Mouse (Mus musculus) layer of hippocampus, adult 8-10 months (tissue): ENCODE results near the gene Adsl. TPM values are rescaled to one million over a fixed set of nuclear protein-coding genes. Genes with fewer than 3 reads are reported as not detected.
A peak's percentile ranks its signal among the peaks of the same experiment; 100 is the strongest.

Source experiments
- DNase-seq, 2 experiments: peaks; one replicate each; pipeline ENCODE4 v3.0.0; 2022; ENCODE audit warnings: low spot score in 2 of 2
- microRNA-seq, 2 experiments: library from miRNA; unstranded; fragments of <30 nt; microRNA quantifications; one replicate each; pipeline ENCODE4 v1.2.0; 2022
- total RNA-seq, 4 experiments: library from RNA; stranded (reverse); gene quantifications; 2 replicates each; pipeline ENCODE4 v1.2.4; 2022

Gene Adsl
- total RNA-seq, 4 experiments from 2014 or later: 24.8 to 31.2 (median 28.4) TPM

DNA sequence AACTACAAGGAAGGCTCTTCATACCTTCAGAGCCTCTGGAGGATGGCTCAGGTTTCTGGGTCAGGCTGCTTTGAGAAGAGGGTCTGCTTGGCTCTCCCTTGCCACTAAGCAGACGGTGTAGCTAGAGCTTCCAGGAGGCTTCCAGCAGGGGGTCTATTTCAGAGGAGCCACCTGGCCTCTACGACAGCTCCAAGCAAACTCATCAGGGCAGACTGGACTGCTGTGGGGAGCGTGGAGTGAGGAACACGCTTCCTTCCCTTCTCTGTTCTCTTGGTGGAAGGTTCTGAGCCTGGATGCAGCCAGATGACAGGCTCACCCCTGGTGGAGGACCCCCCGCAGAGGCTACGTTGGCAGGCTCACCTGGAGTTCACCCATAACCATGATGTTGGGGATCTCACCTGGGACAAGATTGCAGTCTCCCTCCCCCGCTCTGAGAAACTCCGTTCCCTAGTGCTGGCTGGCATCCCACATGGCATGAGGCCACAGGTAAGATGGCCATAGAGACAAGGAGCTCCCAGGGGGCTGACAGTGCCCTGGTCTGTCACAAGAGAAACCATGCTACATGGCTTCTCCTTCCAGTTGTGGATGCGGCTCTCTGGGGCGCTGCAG, 57.9 kb downstream of the Adsl start:
- DNase-seq: peak in 1 of 2 experiments; percentile 29

GRCm38 (mm10) chr15:81007339-81007738, 59.0 kb downstream of the Adsl start:
- no peak for DNase-seq

- no peak for DNase-seq
These were observed 59.6 kb downstream of the Adsl start for GRCm38 (mm10) chr15:81007905-81008304.

DNA sequence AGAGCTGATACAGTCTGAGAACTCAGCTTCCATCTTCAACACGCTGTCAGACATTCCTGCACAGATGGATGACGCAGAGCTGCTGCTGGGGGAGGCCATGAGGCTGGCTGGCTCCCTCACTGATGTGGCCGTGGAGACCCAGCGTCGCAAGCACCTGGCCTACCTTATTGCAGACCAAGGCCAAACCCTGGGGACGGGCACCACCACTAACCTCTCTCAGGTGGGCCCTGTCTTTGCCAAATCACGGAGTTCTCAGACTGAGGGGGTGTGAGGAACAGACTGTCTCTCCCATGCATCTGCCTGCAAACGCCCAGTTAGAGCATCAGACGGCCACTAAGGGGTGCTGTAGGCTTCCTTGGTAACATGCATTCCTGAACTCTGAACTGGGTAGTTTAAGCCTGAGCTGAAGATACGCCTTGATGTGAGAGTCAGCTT, 60.4 kb downstream of the Adsl start:
- no peak for DNase-seq

DNA sequence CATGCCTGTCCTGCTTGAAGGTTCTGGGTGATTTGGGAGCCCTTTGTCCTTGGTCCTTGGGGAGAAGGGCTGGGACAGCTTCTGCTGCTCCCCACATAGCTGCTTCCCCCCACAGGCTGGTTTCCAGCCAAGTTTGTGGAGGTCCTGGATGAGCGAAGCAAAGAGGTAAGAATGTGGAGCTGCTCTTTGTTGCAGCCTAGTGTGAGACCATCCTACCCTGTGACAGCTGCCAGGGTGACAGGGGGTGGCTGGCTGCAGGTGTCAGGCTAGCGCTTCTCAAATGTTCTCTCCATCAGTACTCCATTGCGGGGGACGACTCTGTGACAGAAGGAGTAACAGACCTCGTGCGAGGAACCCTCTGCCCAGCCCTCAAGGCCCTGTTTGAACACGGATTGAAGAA, 61.8 kb downstream of the Adsl start:
- no peak for DNase-seq

DNA sequence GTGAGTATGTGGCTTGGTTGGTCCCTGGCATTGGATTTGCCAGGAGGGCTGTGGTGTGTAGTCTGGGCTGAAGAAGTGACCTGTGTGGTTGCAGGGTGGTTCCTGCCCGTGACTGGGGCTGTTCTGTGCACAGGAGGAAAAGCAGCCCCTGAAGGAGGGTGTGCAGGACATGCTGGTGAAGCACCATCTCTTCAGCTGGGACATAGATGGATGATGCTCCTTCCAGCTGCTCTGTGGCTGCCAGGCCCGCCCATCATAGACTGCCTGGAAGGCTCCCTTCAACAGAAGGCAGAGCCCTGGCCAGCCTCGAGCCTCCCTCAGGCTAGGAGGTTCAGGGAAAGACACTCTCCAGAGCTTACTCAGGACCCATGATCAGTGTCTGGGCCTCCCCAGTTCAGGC, 63.2 kb downstream of the Adsl start:
- no peak for DNase-seq

DNA sequence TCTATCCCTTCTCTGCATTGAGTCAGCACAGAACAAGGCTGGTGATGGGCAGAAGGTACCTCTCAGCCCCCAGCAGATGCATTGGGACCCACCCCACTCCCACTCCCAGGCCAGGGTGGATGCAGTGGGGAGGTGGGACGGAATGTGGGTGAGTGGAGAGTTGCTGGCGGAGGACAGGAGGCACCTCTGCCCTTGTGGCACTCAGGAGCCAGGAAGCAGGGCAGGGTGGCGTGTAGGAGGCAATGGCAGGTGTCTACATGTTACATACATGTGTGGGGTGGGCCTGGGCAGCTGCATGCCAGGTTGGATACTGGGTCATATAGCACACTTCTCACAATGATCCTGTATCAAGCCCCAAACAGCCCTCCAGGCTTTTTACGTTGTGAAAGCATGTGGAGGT, 64.1 kb downstream of the Adsl start:
- no peak for DNase-seq

- no peak for DNase-seq
These were observed 64.9 kb downstream of the Adsl start for GRCm38 (mm10) chr15:81013186-81013585.

- DNase-seq: no peak
These were observed 66.9 kb downstream of the Adsl start for GRCm38 (mm10) chr15:81015068-81015744.

DNA sequence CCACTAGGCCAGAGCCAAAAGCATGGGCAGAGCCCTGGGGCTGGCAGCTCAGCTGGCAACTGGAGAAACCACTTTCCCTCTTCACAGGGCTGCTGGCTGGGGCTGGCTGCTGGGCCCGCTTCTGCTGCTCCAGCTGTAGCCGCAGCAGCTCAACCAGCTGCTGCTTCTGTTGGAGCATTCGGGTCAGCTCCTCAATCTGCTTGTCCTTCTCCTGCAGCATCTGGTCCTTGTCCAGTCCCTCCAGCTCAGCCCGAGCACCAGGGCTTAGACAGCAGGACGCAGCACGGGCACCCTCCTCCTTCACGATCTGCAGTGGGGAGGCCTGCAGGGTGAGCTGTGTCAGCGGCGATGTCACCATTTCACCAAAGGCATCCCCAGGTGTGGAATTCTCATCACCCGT, 68.2 kb downstream of the Adsl start:
- DNase-seq: no peak

- no peak for DNase-seq
These were observed 69.0 kb downstream of the Adsl start for GRCm38 (mm10) chr15:81017308-81017707.

Small RNAs within 50 kb of the gene (microRNA-seq; reads per million reads assigned to microRNA genes)
- 6.7 to 9.1 reads per million in 2 experiments for gene Mir5113

Other genes starting within 250 kb of the Adsl start
- gene Tnrc6b, start 237.2 kb upstream of the Adsl start, total RNA-seq: 100 to 1,000 TPM in 3 of 4 experiments, 10 to 100 TPM in 1; 93.3 to 145 (median 128) TPM
- gene Sgsm3, start 29.3 kb downstream of the Adsl start, total RNA-seq: 10 to 100 TPM; 72.3 to 87.1 (median 81.3) TPM
- gene Mrtfa, start 242.3 kb downstream of the Adsl start, total RNA-seq: 100 to 1,000 TPM in 1 of 4 experiments, 10 to 100 TPM in 3; 79.9 to 100 (median 95.9) TPM